Mouse (Mus musculus): ENCODE measurements at regions not wholly inside any gene's neighbourhood (a gene's known extent, or its start where the extent isn't known, plus 50 kb on each side); places are given as distances from the start of the nearest gene placed in this dataset.

GRCm38 (mm10) chr4:56619803-56620202 is 120.1 kb upstream of the Gm26657 start:
- no peak for DNase-seq (ENCODE audit: low spot score in 2 of 2)

GRCm38 (mm10) chr4:56619054-56619453 is 120.8 kb upstream of the Gm26657 start:
- no peak for DNase-seq (ENCODE audit: low spot score in 2 of 2)

- DNase-seq (ENCODE audit: low spot score in 2 of 2), result no peak
These were observed 121.4 kb upstream of the Gm26657 start for GRCm38 (mm10) chr4:56618433-56618832.

- no peak for DNase-seq (ENCODE audit: low spot score in 2 of 2)
These were observed 122.1 kb upstream of the Gm26657 start for GRCm38 (mm10) chr4:56617661-56618360.

GRCm38 (mm10) chr4:56612325-56612724 is 127.5 kb upstream of the Gm26657 start:
- DNase-seq (ENCODE audit: low spot score in 2 of 2), result no peak

GRCm38 (mm10) chr4:56611751-56612150 is 128.1 kb upstream of the Gm26657 start:
- no peak for DNase-seq (ENCODE audit: low spot score in 2 of 2)

GRCm38 (mm10) chr4:56610273-56610672 is 129.6 kb upstream of the Gm26657 start:
- DNase-seq (ENCODE audit: low spot score in 2 of 2), result no peak

GRCm38 (mm10) chr4:56608701-56609100 is 131.2 kb upstream of the Gm26657 start:
- DNase-seq (ENCODE audit: low spot score in 2 of 2), result no peak

- no peak for DNase-seq (ENCODE audit: low spot score in 2 of 2)
These were observed 141.5 kb upstream of the Gm26657 start for GRCm38 (mm10) chr4:56598398-56598797.

- no peak for DNase-seq (ENCODE audit: low spot score in 2 of 2)
These were observed 141.9 kb upstream of the Gm26657 start for GRCm38 (mm10) chr4:56597931-56598330.

GRCm38 (mm10) chr4:56582405-56582804 is 157.5 kb upstream of the Gm26657 start:
- DNase-seq (ENCODE audit: low spot score in 2 of 2), result no peak

- no peak for DNase-seq (ENCODE audit: low spot score in 2 of 2)
These were observed 162.9 kb upstream of the Gm26657 start for GRCm38 (mm10) chr4:56576837-56577548.

- DNase-seq (ENCODE audit: low spot score in 2 of 2), result no peak
These were observed 187.7 kb upstream of the Gm26657 start for GRCm38 (mm10) chr4:56552126-56552525.

- no peak for DNase-seq (ENCODE audit: low spot score in 2 of 2)
These were observed 206.4 kb upstream of the Gm26657 start for GRCm38 (mm10) chr4:56533344-56533985.

GRCm38 (mm10) chr4:56532921-56533320 is 206.9 kb upstream of the Gm26657 start:
- no peak for DNase-seq (ENCODE audit: low spot score in 2 of 2)

GRCm38 (mm10) chr4:56528571-56528970 is 211.3 kb upstream of the Gm26657 start:
- no peak for DNase-seq (ENCODE audit: low spot score in 2 of 2)

- DNase-seq (ENCODE audit: low spot score in 2 of 2), result peak in 1 of 2 experiments; percentile 2
These were observed 215.4 kb upstream of the Gm26657 start for GRCm38 (mm10) chr4:56524430-56524985.

- no peak for DNase-seq (ENCODE audit: low spot score in 2 of 2)
These were observed 232.1 kb upstream of the Gm26657 start for GRCm38 (mm10) chr4:56507770-56508169.

- DNase-seq (ENCODE audit: low spot score in 2 of 2), result no peak
These were observed 233.1 kb upstream of the Gm26657 start for GRCm38 (mm10) chr4:56506786-56507185.

- no peak for DNase-seq (ENCODE audit: low spot score in 2 of 2)
These were observed 233.8 kb upstream of the Gm26657 start for GRCm38 (mm10) chr4:56506067-56506466.

GRCm38 (mm10) chr4:56492537-56493221 is 247.2 kb upstream of the Gm26657 start:
- peak; percentile 24 to 44 for DNase-seq (ENCODE audit: low spot score in 2 of 2)

- DNase-seq (ENCODE audit: low spot score in 2 of 2), result no peak
These were observed 250.5 kb upstream of the Gm26657 start for GRCm38 (mm10) chr4:56489361-56489760.
